Mouse (Mus musculus) embryonic stem cell, embryonic (primary cell): ENCODE measurements around the gene Emc6.

ENCODE experiments used
- CTCF ChIA-PET, 4 experiments: fragments of 300-600 bp in 2 of 4; fragments of 350-600 bp in 2 of 4; sonication (Branson Sonifier 250); formaldehyde crosslinking; loops; one replicate each; lab custom pipeline; 2022; ENCODE audit warnings: inconsistent platforms in 2 of 4; lab: Charles Lee
- POLR2A ChIA-PET, 4 experiments: fragments of 300-600 bp in 2 of 4; fragments of 350-600 bp in 2 of 4; sonication (Branson Sonifier 250); formaldehyde crosslinking; loops; one replicate each; lab custom pipeline; 2022; ENCODE audit warnings: antibody characterized with exemption in 4 of 4, inconsistent platforms in 1 of 4; lab: Charles Lee

The Emc6 gene

GRCm38 (mm10) chr11:73159957-73160810, 16.7 kb downstream of the Emc6 start, which contains the start of gene P2rx5:
TSS of gene P2rx5 (plus strand) at chr11:73160421.
- ChIA-PET CTCF (interaction anchor here (0.5 to 2.2 kb wide), 14 partner anchors 9 to 1368 kb away, joined by 3 to 16 read pairs (median 4); partner anchors contain the start of genes Haspin (in 2 of the 4), Ctns (in 1 of the 4) and Shpk (in 1 of the 4)), POLR2A (interaction anchor here in 3 of 4 experiments (0.6 to 2.4 kb wide), 35 partner anchors 9 to 590 kb away, joined by 3 to 25 read pairs (median 5); partner anchors contain the start of genes Haspin (in 3 of the 3), Ctns (in 2 of the 3), Emc6 (in 2 of the 3) and Shpk (in 2 of the 3))

GRCm38 (mm10) chr11:73155071-73155470, 21.8 kb downstream of the Emc6 start:
- ChIA-PET POLR2A (interaction anchor here in 1 of 4 experiments (0.6 kb wide), 1 partner anchor 9 kb away, joined by 3 read pairs; no protein-coding TSS in a partner anchor), CTCF (no interaction called here)

GRCm38 (mm10) chr11:73148209-73148608, 28.6 kb downstream of the Emc6 start:
- CTCF ChIA-PET = interaction anchor here in 3 of 4 experiments (0.6 to 0.9 kb wide), 4 partner anchors 10 to 1313 kb away, joined by 3 to 13 read pairs (median 6); partner anchors contain the start of gene Haspin (in 1 of the 3)
- POLR2A ChIA-PET = interaction anchor here in 3 of 4 experiments (0.6 to 2.8 kb wide), 7 partner anchors 8 to 1374 kb away, joined by 3 to 10 read pairs (median 5); partner anchors contain the start of gene P2rx5 (in 2 of the 3)

GRCm38 (mm10) chr11:73146975-73147365, 29.9 kb downstream of the Emc6 start:
- POLR2A ChIA-PET = interaction anchor here (0.6 to 4.6 kb wide), 22 partner anchors 9 to 1605 kb away, joined by 3 to 31 read pairs (median 6); partner anchors contain the start of genes Haspin (in 3 of the 4), Ctns (in 1 of the 4), Ncbp3 (in 1 of the 4) and P2rx5 (in 1 of the 4)

GRCm38 (mm10) chr11:73146026-73146974, 30.5 kb downstream of the Emc6 start:
- POLR2A ChIA-PET = interaction anchor here (0.5 to 4.6 kb wide), 37 partner anchors 8 to 1605 kb away, joined by 3 to 31 read pairs (median 4); partner anchors contain the start of genes Haspin (in 3 of the 4), Ctns (in 2 of the 4), P2rx5 (in 2 of the 4) and Shpk (in 2 of the 4)
- CTCF ChIA-PET = interaction anchor here (0.6 to 1.7 kb wide), 9 partner anchors 8 to 649 kb away, joined by 3 to 14 read pairs (median 4); partner anchors contain the start of gene Haspin (in 2 of the 4)

More at GRCm38 (mm10) chr11:73146975-73147365, 29.9 kb downstream of the Emc6 start:
- CTCF ChIA-PET = interaction anchor here (0.6 to 1.7 kb wide), 6 partner anchors 9 to 505 kb away, joined by 3 to 14 read pairs (median 4); partner anchors contain the start of gene Haspin (in 2 of the 4)

GRCm38 (mm10) chr11:73144261-73144681, 32.6 kb downstream of the Emc6 start:
- POLR2A ChIA-PET = interaction anchor here in 3 of 4 experiments (0.6 to 4.6 kb wide), 16 partner anchors 10 to 558 kb away, joined by 3 to 31 read pairs (median 4); partner anchors contain the start of genes Ctns (in 2 of the 3), P2rx5 (in 2 of the 3) and Shpk (in 1 of the 3)
- CTCF ChIA-PET = interaction anchor here in 1 of 4 experiments (0.7 kb wide), 1 partner anchor 21 kb away, joined by 6 read pairs; no protein-coding TSS in a partner anchor

- POLR2A ChIA-PET = interaction anchor here (0.5 to 4.0 kb wide), 55 partner anchors 9 to 647 kb away, joined by 3 to 42 read pairs (median 4); partner anchors contain the start of genes Ctns (in 3 of the 4), P2rx5 (in 3 of the 4), Shpk (in 3 of the 4) and Cyb5d2 (in 2 of the 4)
- CTCF ChIA-PET = interaction anchor here (0.6 to 2.7 kb wide), 39 partner anchors 8 to 1439 kb away, joined by 3 to 33 read pairs (median 4); partner anchors contain the start of genes Ctns (in 3 of the 4), Shpk (in 3 of the 4), P2rx5 (in 2 of the 4) and Emc6 (in 1 of the 4)
These were observed 39.0 kb downstream of the Emc6 start, which contains the start of gene Haspin for GRCm38 (mm10) chr11:73137591-73138501. TSS of gene Haspin (minus strand) at chr11:73138294.

GRCm38 (mm10) chr11:73137116-73137515, 39.7 kb downstream of the Emc6 start:
- POLR2A ChIA-PET = interaction anchor here in 3 of 4 experiments (1.0 to 4.0 kb wide), 27 partner anchors 9 to 192 kb away, joined by 3 to 42 read pairs (median 6); partner anchors contain the start of genes Ctns (in 3 of the 3), P2rx5 (in 3 of the 3), Shpk (in 3 of the 3) and Aspa (in 1 of the 3)
- CTCF ChIA-PET = interaction anchor here in 3 of 4 experiments (0.7 to 2.7 kb wide), 18 partner anchors 9 to 1440 kb away, joined by 3 to 33 read pairs (median 9); partner anchors contain the start of genes Ctns (in 1 of the 3), P2rx5 (in 1 of the 3) and Shpk (in 1 of the 3)

- ChIA-PET POLR2A (interaction anchor here in 2 of 4 experiments (0.6 to 4.0 kb wide), 4 partner anchors 10 to 62 kb away, joined by 3 to 18 read pairs (median 4); partner anchors contain the start of genes Ctns (in 1 of the 2) and Shpk (in 1 of the 2)), CTCF (interaction anchor here in 1 of 4 experiments (0.9 to 2.4 kb wide), 3 partner anchors 33 to 129 kb away, joined by 4 to 13 read pairs (median 9); no protein-coding TSS in a partner anchor)
These were observed 40.2 kb downstream of the Emc6 start for GRCm38 (mm10) chr11:73136587-73136986.

- CTCF ChIA-PET = no interaction called here
- POLR2A ChIA-PET = interaction anchor here (0.6 to 1.5 kb wide), 11 partner anchors 9 to 1439 kb away, joined by 3 to 7 read pairs (median 3); partner anchors contain the start of genes Camkk1 (in 1 of the 4), Ctns (in 1 of the 4) and Shpk (in 1 of the 4)
These were observed 42.6 kb downstream of the Emc6 start for GRCm38 (mm10) chr11:73134222-73134621.

GRCm38 (mm10) chr11:73132999-73133398, 43.8 kb downstream of the Emc6 start:
- ChIA-PET CTCF (no interaction called here), POLR2A (interaction anchor here in 3 of 4 experiments (0.6 to 1.5 kb wide), 3 partner anchors 8 to 66 kb away, joined by 3 to 5 read pairs (median 3); partner anchors contain the start of genes Ctns (in 1 of the 3) and Shpk (in 1 of the 3))

- ChIA-PET CTCF (interaction anchor here (0.6 to 3.7 kb wide), 12 partner anchors 29 to 1241 kb away, joined by 3 to 10 read pairs (median 4); partner anchors contain the start of genes Ctns (in 1 of the 4), P2rx5 (in 1 of the 4) and Shpk (in 1 of the 4)), POLR2A (interaction anchor here (0.6 to 1.8 kb wide), 10 partner anchors 9 to 68 kb away, joined by 3 to 5 read pairs (median 3); partner anchors contain the start of genes Ctns (in 3 of the 4), Shpk (in 3 of the 4) and Emc6 (in 1 of the 4))
These were observed 45.8 kb downstream of the Emc6 start for GRCm38 (mm10) chr11:73131020-73131419.

GRCm38 (mm10) chr11:73126495-73126894, 50.3 kb downstream of the Emc6 start:
- POLR2A ChIA-PET = interaction anchor here in 3 of 4 experiments (1.2 to 1.7 kb wide), 4 partner anchors 11 to 19 kb away, joined by 3 to 4 read pairs (median 3); no protein-coding TSS in a partner anchor
- CTCF ChIA-PET = interaction anchor here in 3 of 4 experiments (0.6 to 3.1 kb wide), 3 partner anchors 11 to 12 kb away, joined by 3 to 9 read pairs (median 8); partner anchors contain the start of gene Haspin (in 1 of the 3)
